Comparison of ENCODE assay signal across 15 mouse cellular contexts in genomic region chr19:40298574-40298973, GRCm38 (mm10). TPM values are rescaled to one million over a fixed set of nuclear protein-coding genes. Genes with fewer than 3 reads are reported as not detected.
DNase-seq lines count a peak whose midpoint lies in the region; ATAC-seq and TF ChIP-seq lines count a peak whose summit lies in the region.
"Had no signal": no experiment of that assay in that cellular context is flagged by ENCODE, and none has a peak within 500 bp of the region (broad histone marks: within the 10 kb centered on the region; RNA-seq: fewer than 3 reads in every experiment).

No protein-coding gene starts in this region.

- no peak for TF ChIP-seq CTCF in heart, postnatal 0 days (IDR thresholded peaks at IDR 0.05; ENCODE audit: low read depth)
- TF ChIP-seq CTCF in cortical plate, adult 2 months (IDR thresholded peaks at IDR 0.05; ENCODE audit: extremely low read depth, insufficient read depth, low read length), result no peak
- no peak for TF ChIP-seq CTCF in layer of hippocampus, adult 2 months (conservative IDR thresholded peaks at IDR 0.05)
- TF ChIP-seq CTCF in liver, embryonic 14.5 days (IDR thresholded peaks at IDR 0.05; ENCODE audit: low read depth), result no peak

- H3K4me1 ChIP-seq in heart, postnatal 0 days (ENCODE audit: control insufficient read depth, insufficient read depth), result peaks cover 10% of the 10 kb centered on the region
- H3K4me1 ChIP-seq in cortical plate, adult 2 months (ENCODE audit: control insufficient read depth, insufficient read depth, low read length), result peaks cover 12% of the 10 kb centered on the region; the same call in 1 of the 2 replicates
- peaks cover 15 to 42% of the 10 kb centered on the region in 2 experiments for H3K4me1 ChIP-seq in liver, embryonic 14.5 days (replicated peaks; ENCODE audit: control insufficient read depth in 2 of 2, insufficient read depth in 2 of 2, low read length in 1 of 2)

- H3K4me3 ChIP-seq in heart, postnatal 0 days (ENCODE audit: low read depth, low read length), result no peak overlapping the region
- no peak overlapping the region for H3K4me3 ChIP-seq in cortical plate, adult 2 months (ENCODE audit: insufficient read depth, low read length)
- H3K4me3 ChIP-seq in layer of hippocampus, adult 2 months, result no peak overlapping the region
- peak overlapping the region in 1 of 2 experiments; percentile 27; a peak in 2 of 4 replicates for H3K4me3 ChIP-seq in liver, embryonic 14.5 days (ENCODE audit: insufficient read depth in 1 of 2, low read depth in 2 of 2, low read length in 2 of 2)
- H3K4me3 ChIP-seq: hindbrain, embryonic 13.5 days; midbrain, embryonic 15.5 days had no signal

- no peak overlapping the region for H3K9ac ChIP-seq in heart, postnatal 0 days (replicated peaks; ENCODE audit: low read depth, low read length)
- peak overlapping the region; percentile 59 for H3K9ac ChIP-seq in liver, embryonic 14.5 days (replicated peaks)
- H3K9ac ChIP-seq: hindbrain, embryonic 13.5 days; midbrain, embryonic 15.5 days had no signal

- TF ChIP-seq POLR2A in cortical plate, adult 2 months (IDR thresholded peaks at IDR 0.05; ENCODE audit: extremely low read depth, insufficient read depth, low read length), result no peak

- H3K36me3 ChIP-seq in heart, postnatal 0 days (replicated peaks; ENCODE audit: control insufficient read depth, insufficient read depth, low read length), result peaks cover 57% of the 10 kb centered on the region
- H3K36me3 ChIP-seq in liver, embryonic 14.5 days (replicated peaks; ENCODE audit: control insufficient read depth, insufficient read depth, low read depth), result no peaks in the 10 kb centered on the region; the same call in 1 of the 2 replicates

- no peak for DNase-seq in heart, postnatal 0 days (ENCODE audit: low spot score)
- DNase-seq in heart, postnatal 36 days, result no peak
- peak; percentile 65 to 84 for DNase-seq in layer of hippocampus, adult 2 months (ENCODE audit: low spot score in 2 of 2)
- no peak for DNase-seq in liver, embryonic 14.5 days (ENCODE audit: low read depth in 3 of 3, low spot score in 3 of 3)
- no peak for DNase-seq in adrenal gland, adult (ENCODE audit: inconsistent age in 2 of 2, low spot score in 1 of 2)
- DNase-seq: adrenal gland, adult 8-10 months; cerebellum, adult 11-12 months; embryo, embryonic 11 days; gastrocnemius, postnatal 10 days had no signal

- 72% methylated on average over 2 of the region's 2 CpGs for WGBS in heart, postnatal 0 days
- 85% methylated on average over 2 of the region's 2 CpGs for WGBS in liver, embryonic 14.5 days (ENCODE audit: insufficient replicate concordance)

- no peaks in the 10 kb centered on the region for H3K9me3 ChIP-seq in heart, postnatal 0 days (replicated peaks; ENCODE audit: control insufficient read depth, low read length)
- H3K9me3 ChIP-seq in liver, embryonic 14.5 days (ENCODE audit: control insufficient read depth, low read length), result no peaks in the 10 kb centered on the region
- H3K9me3 ChIP-seq: hindbrain, embryonic 13.5 days; midbrain, embryonic 15.5 days had no signal

- H3K27me3 ChIP-seq in heart, postnatal 0 days (ENCODE audit: control insufficient read depth, insufficient read depth, low read length), result no peaks in the 10 kb centered on the region
- H3K27me3 ChIP-seq in liver, embryonic 14.5 days (ENCODE audit: control insufficient read depth, insufficient read depth, low read length), result no peaks in the 10 kb centered on the region
- H3K27me3 ChIP-seq: CH12.LX; hindbrain, embryonic 13.5 days; midbrain, embryonic 15.5 days; Patski had no signal

- peak overlapping the region; percentile 74 for H3K27ac ChIP-seq in heart, postnatal 0 days (ENCODE audit: low read depth)
- peak overlapping the region; percentile 88 for H3K27ac ChIP-seq in cortical plate, adult 2 months (ENCODE audit: insufficient read depth, low read length)
- H3K27ac ChIP-seq in layer of hippocampus, adult 2 months, result peak overlapping the region; percentile 93
- peak overlapping the region; percentile 86 for H3K27ac ChIP-seq in liver, embryonic 14.5 days
- H3K27ac ChIP-seq: hindbrain, embryonic 13.5 days; midbrain, embryonic 15.5 days had no signal

- TF ChIP-seq EP300 in heart, postnatal 0 days (IDR thresholded peaks at IDR 0.05; ENCODE audit: low read depth), result no peak
- no peak for TF ChIP-seq EP300 in liver, embryonic 14.5 days (IDR thresholded peaks at IDR 0.05; ENCODE audit: low read depth)

- intact Hi-C loops in heart, postnatal 36 days (cut with DNase I), result no loop called here

- H3K4me2 ChIP-seq in heart, postnatal 0 days (ENCODE audit: low read depth, low read length), result no peak overlapping the region
- peak overlapping the region; percentile 67 for H3K4me2 ChIP-seq in liver, embryonic 14.5 days (ENCODE audit: low read depth)
- H3K4me2 ChIP-seq: hindbrain, embryonic 13.5 days; midbrain, embryonic 15.5 days had no signal

- ATAC-seq in heart, postnatal 0 days (ENCODE audit: insufficient read depth, low read depth), result no peak
- no peak for ATAC-seq in liver, embryonic 14.5 days (ENCODE audit: insufficient read depth)
- ATAC-seq in cerebellum, adult (ENCODE audit: insufficient number of reproducible peaks, low FRiP score, low TSS enrichment), result no peak
- ATAC-seq: midbrain, embryonic 15.5 days; Patski had no signal

RNA-seq across cellular contexts. Expression of gene Pdlim1, which starts 26.9 kb away (rescaled TPM):
- 96.5 and 117 TPM in 2 replicates for total RNA-seq in heart, postnatal 0 days (2014; rRNA removed; ENCODE audit: low replicate concordance)
- polyA plus RNA-seq in heart, postnatal 0 days (2015; fragmentation: Nextera tagmentation; extraction: Ambion mirVana), result 206 and 230 TPM in 2 replicates
- total RNA-seq in heart, postnatal 36 days (2021), result 100 to 1,000 TPM; 148 to 150 TPM
- polyA plus RNA-seq in cortical plate, adult 2 months (2012; rRNA removed), result 24.7 and 29.5 TPM in 2 replicates
- 10 to 100 TPM; 10.9 to 13.2 TPM for total RNA-seq in layer of hippocampus, adult 2 months (2021)
- 14.2 and 31.4 TPM in 2 replicates for polyA plus RNA-seq in liver, embryonic 14.5 days (2012; rRNA removed)
- polyA plus RNA-seq in liver, embryonic 14.5 days (2014; fragmentation: Nextera tagmentation; extraction: Ambion mirVana), result 70.7 and 73.9 TPM in 2 replicates

Comparison
In these comparisons a context has a peak if more than half of its experiments do, and no peak if none do; other contexts are left out.
1. DNase-seq: peak in layer of hippocampus, adult 2 months (2 of 2); none in heart, postnatal 0 days (single experiment), heart, postnatal 36 days (0 of 2), liver, embryonic 14.5 days (0 of 3) and adrenal gland, adult (0 of 2).
2. Peak in every context shown above with its lines, with median percentiles within 50 percentile points of each other: H3K27ac ChIP-seq.